ENCODE assay signal across 22 mouse cellular contexts in the genomic region with DNA sequence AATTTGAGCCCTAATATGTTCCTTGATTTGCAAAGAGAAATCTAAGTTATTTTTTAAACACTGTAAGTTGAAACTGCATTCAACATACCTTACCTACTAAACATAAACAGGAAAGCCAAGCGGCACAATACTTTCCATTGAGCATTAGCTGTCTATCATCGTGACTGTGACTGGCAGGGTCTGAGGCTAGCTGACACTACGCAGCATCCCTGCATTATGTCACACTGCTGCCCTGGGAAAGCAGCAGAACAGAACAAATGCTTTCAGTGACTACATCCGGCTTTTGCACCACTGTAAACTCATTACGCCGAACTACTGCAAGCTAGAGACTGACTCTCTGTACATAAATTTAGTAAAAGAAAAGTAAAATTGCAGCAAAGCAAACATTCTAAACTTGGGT. TPM values are rescaled to one million over a fixed set of nuclear protein-coding genes. Genes with fewer than 3 reads are reported as not detected.
A peak's percentile ranks its signal among the peaks of the same experiment; 100 is the strongest.
DNase-seq lines count a peak whose midpoint lies in the region; ATAC-seq lines count a peak whose summit lies in the region.
"Had no signal": no experiment of that assay in that cellular context is flagged by ENCODE, and none has a peak within 500 bp of the region (broad histone marks: within the 10 kb centered on the region; RNA-seq: fewer than 3 reads in every experiment).

No protein-coding gene starts in this region.

- peak; percentile 44 for DNase-seq in CD4-positive, CD25-positive, alpha-beta regulatory T cell, adult 2 months (ENCODE audit: low read depth, low spot score)
- DNase-seq in MN1 (ENCODE audit: low spot score) = no peak
- no peak for DNase-seq in cerebellum, postnatal 36 days
- no peak for DNase-seq in kidney, adult 8-10 months
- DNase-seq in ovary, postnatal 36 days (ENCODE audit: low spot score) = no peak
- DNase-seq: adrenal gland, adult 2 months; adrenal gland, adult 8-10 months; adrenal gland, postnatal 10 days; adrenal gland, postnatal 14 days; adrenal gland, postnatal 25 days; adrenal gland, postnatal 36 days; B cell, adult 2 months; cerebellum, adult 11 months; cerebellum, adult 11-12 months; cerebellum, adult 18-20 months; cerebellum, adult 2 months; cerebellum, adult 8-10 months; cerebellum, adult 9-10 months had no signal

- ATAC-seq in CD4-positive, CD25-positive, alpha-beta regulatory T cell, adult 4 months = peak; percentile 68
- ATAC-seq in activated CD4-positive, CD25-positive, alpha-beta regulatory T cell, adult 4 months = peak; percentile 46
- peak; percentile 55 for ATAC-seq in inflammation-experienced regulatory T-cells, adult 6 months
- ATAC-seq: Patski had no signal

RNA-seq across cellular contexts. Expression of a gene that starts 23.1 kb away (rescaled TPM):
- polyA plus RNA-seq in CD4-positive, CD25-positive, alpha-beta regulatory T cell, adult 4 months (2017; shearing (Covaris generic)) = 10 to 100 TPM; 37.1 to 43.5 TPM
- 10 to 100 TPM; 38.4 to 41.2 TPM for polyA plus RNA-seq in activated CD4-positive, CD25-positive, alpha-beta regulatory T cell, adult 4 months (2017; shearing (Covaris generic))
- polyA plus RNA-seq in inflammation-experienced regulatory T-cells, adult 6 months (2017; shearing (Covaris generic)) = 10 to 100 TPM; 37.8 to 46.5 (median 39.8) TPM
